In the genomic region with DNA sequence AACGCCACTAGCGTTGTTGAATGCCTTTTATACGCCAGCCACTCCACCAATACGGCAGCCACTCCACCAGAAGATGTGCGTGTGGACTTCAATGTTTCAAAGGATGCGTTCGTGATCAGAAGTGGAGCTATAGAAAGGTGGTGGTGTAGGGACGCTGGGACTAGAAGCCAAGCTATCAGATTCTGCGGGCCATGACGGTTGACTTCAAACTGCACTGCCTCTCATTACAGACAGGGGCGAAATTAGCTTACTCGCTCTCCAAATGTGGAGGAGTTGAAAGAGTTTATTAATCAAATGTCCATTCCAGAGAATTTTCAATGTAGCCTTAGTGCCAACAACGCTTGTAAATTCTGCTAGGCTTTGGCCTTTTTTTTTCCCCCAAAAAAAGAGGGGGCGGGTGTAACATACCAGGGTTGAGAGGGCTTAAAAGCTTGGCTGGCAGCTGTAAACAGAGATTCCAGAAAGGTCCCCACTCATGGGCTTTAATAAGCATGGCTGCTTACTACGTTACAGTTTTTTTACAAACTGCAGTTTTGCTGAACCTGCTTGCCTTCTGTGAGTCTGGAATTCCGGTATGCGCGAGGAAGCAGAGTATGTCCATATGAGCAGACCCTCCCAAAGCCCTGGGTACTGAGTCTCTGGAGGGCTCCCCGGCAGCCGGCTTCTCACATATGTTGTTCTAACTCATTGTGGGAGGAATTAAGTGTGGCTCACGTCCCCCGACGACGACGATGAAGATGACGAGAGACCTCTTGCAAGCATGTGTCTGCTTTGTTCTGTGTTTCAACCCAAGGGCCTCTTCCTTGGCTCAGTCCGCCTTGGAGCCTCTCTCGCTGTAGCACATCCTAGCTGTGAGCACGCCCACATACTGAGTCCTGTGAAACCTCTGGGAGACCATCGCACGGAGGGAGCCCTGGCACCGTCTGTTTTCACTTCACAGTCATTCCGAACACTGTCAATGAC, we compare ENCODE assay signal across 9 mouse cellular contexts.
DNase-seq lines count a peak whose midpoint lies in the region; ATAC-seq and TF ChIP-seq lines count a peak whose summit lies in the region.
"Had no signal": no experiment of that assay in that cellular context is flagged by ENCODE, and none has a peak within 500 bp of the region (broad histone marks: within the 10 kb centered on the region; RNA-seq: fewer than 3 reads in every experiment).

No protein-coding gene starts in this region.

- ATAC-seq in hindbrain, postnatal 0 days, result peak; percentile 47; the same call in 1 of the 2 replicates
- ATAC-seq in neural tube, embryonic 15.5 days (ENCODE audit: low FRiP score), result peak; percentile 48
- no peak for ATAC-seq in CD4-positive, CD25-positive, alpha-beta regulatory T cell, adult 4 months
- no peak for ATAC-seq in erythroid progenitor cell, adult 5-6 weeks (replicated peaks; ENCODE audit: low FRiP score, poor library complexity, severe bottlenecking)

- H3K4me2 ChIP-seq in hindbrain, postnatal 0 days (ENCODE audit: low read depth, low read length), result peak overlapping the region; percentile 38
- peak overlapping the region; percentile 38 for H3K4me2 ChIP-seq in neural tube, embryonic 15.5 days

- H3K4me1 ChIP-seq in hindbrain, postnatal 0 days (ENCODE audit: insufficient read depth, low read length), result no peaks in the 10 kb centered on the region; the same call in 1 of the 2 replicates
- peaks cover 32% of the 10 kb centered on the region for H3K4me1 ChIP-seq in neural tube, embryonic 15.5 days

- WGBS in hindbrain, postnatal 0 days, result 52% methylated on average over 33 of the region's 33 CpGs
- WGBS in neural tube, embryonic 15.5 days, result 46% methylated on average over 33 of the region's 33 CpGs

- no peak overlapping the region for H3K27ac ChIP-seq in hindbrain, postnatal 0 days
- peak overlapping the region; percentile 79 for H3K27ac ChIP-seq in neural tube, embryonic 15.5 days (replicated peaks)

- no peaks in the 10 kb centered on the region for H3K36me3 ChIP-seq in hindbrain, postnatal 0 days (ENCODE audit: insufficient read depth, low read length)
- no peaks in the 10 kb centered on the region for H3K36me3 ChIP-seq in neural tube, embryonic 15.5 days
- H3K36me3 ChIP-seq: G1E had no signal

- no peak overlapping the region for H3K9ac ChIP-seq in hindbrain, postnatal 0 days (replicated peaks; ENCODE audit: low read length)
- no peak overlapping the region for H3K9ac ChIP-seq in neural tube, embryonic 15.5 days (replicated peaks)

- no peaks in the 10 kb centered on the region for H3K27me3 ChIP-seq in hindbrain, postnatal 0 days (ENCODE audit: insufficient read depth, low read length)
- no peaks in the 10 kb centered on the region for H3K27me3 ChIP-seq in neural tube, embryonic 15.5 days (replicated peaks)

- H3K9me3 ChIP-seq in hindbrain, postnatal 0 days (ENCODE audit: low read length), result no peaks in the 10 kb centered on the region
- no peaks in the 10 kb centered on the region for H3K9me3 ChIP-seq in neural tube, embryonic 15.5 days (replicated peaks)

- DNase-seq in frontal cortex, postnatal 36 days (ENCODE audit: low spot score in 2 of 2), result peak; percentile 34 to 65
- DNase-seq in frontal cortex, postnatal 14 days (ENCODE audit: low spot score in 2 of 2), result no peak
- peak; percentile 57 for DNase-seq in ES-CJ7 (ENCODE audit: low read depth, low spot score)
- DNase-seq in gastrocnemius, adult 18-20 months (ENCODE audit: low spot score), result peak; percentile 31
- no peak for DNase-seq in hindbrain, postnatal 0 days (ENCODE audit: low spot score)

- no peak overlapping the region for H3K4me3 ChIP-seq in hindbrain, postnatal 0 days (ENCODE audit: low read length)
- no peak overlapping the region for H3K4me3 ChIP-seq in neural tube, embryonic 15.5 days (replicated peaks)

- peak; percentile 22; the same call in 1 of the 2 replicates for TF ChIP-seq CTCF in hindbrain, postnatal 0 days (IDR thresholded peaks at IDR 0.05; ENCODE audit: low read depth)

Comparison
In these comparisons a context has a peak if more than half of its experiments do, and no peak if none do; other contexts are left out.
1. DNase-seq: peak in frontal cortex, postnatal 36 days (2 of 2), ES-CJ7 (single experiment) and gastrocnemius, adult 18-20 months (single experiment); none in frontal cortex, postnatal 14 days (0 of 2) and hindbrain, postnatal 0 days (single experiment).
2. ATAC-seq: peak in hindbrain, postnatal 0 days (single experiment) and neural tube, embryonic 15.5 days (single experiment); none in CD4-positive, CD25-positive, alpha-beta regulatory T cell, adult 4 months (single experiment) and erythroid progenitor cell, adult 5-6 weeks (single experiment).